ENCODE assay signal across 8 mouse cellular contexts in genomic region chr7:16817693-16818092, GRCm38 (mm10). TPM values are rescaled to one million over a fixed set of nuclear protein-coding genes. Genes with fewer than 3 reads are reported as not detected.
DNase-seq lines count a peak whose midpoint lies in the region; ATAC-seq and TF ChIP-seq lines count a peak whose summit lies in the region.

No protein-coding gene starts in this region.

- peak overlapping the region; percentile 90 for H3K4me3 ChIP-seq in cerebellum, adult 2 months (replicated peaks; ENCODE audit: insufficient read depth, low read depth, low read length)
- peak overlapping the region; percentile 98 for H3K4me3 ChIP-seq in lung, embryonic 15.5 days
- H3K4me3 ChIP-seq in stomach, embryonic 14.5 days (ENCODE audit: low read depth, low read length) = peak overlapping the region; percentile 100

- H3K9ac ChIP-seq in lung, embryonic 15.5 days = peak overlapping the region; percentile 100
- peak overlapping the region; percentile 99; the same call in 1 of the 2 replicates for H3K9ac ChIP-seq in stomach, embryonic 14.5 days (replicated peaks; ENCODE audit: low read depth, low read length)

- WGBS in cerebellum, adult 2 months = 11% methylated on average over 3 of the region's 3 CpGs
- 37% methylated on average over 3 of the region's 3 CpGs for WGBS in lung, embryonic 15.5 days
- 46% methylated on average over 3 of the region's 3 CpGs for WGBS in stomach, embryonic 14.5 days

- no peak for TF ChIP-seq POLR2A in cerebellum, adult 2 months (IDR thresholded peaks at IDR 0.05; ENCODE audit: borderline replicate concordance, insufficient read depth, low read length)

- TF ChIP-seq CTCF in cerebellum, adult 2 months (IDR thresholded peaks at IDR 0.05; ENCODE audit: borderline replicate concordance, insufficient read depth, low read depth, low read length) = no peak

- peaks cover 20% of the 10 kb centered on the region; the same call in 1 of the 2 replicates for H3K36me3 ChIP-seq in lung, embryonic 15.5 days
- H3K36me3 ChIP-seq in stomach, embryonic 14.5 days (ENCODE audit: control insufficient read depth, insufficient read depth, low read length) = no peaks in the 10 kb centered on the region; the same call in 1 of the 2 replicates

- ATAC-seq in lung, embryonic 15.5 days (ENCODE audit: borderline replicate concordance, extremely low read depth, low FRiP score, low TSS enrichment) = no peak
- ATAC-seq in stomach, embryonic 14.5 days (ENCODE audit: insufficient number of reproducible peaks, insufficient read depth, low FRiP score, low read depth) = no peak

- H3K4me2 ChIP-seq in lung, embryonic 15.5 days = peak overlapping the region; percentile 88
- H3K4me2 ChIP-seq in stomach, embryonic 14.5 days (replicated peaks; ENCODE audit: low read depth, low read length) = peak overlapping the region; percentile 96

- no peaks in the 10 kb centered on the region for H3K9me3 ChIP-seq in lung, embryonic 15.5 days
- no peaks in the 10 kb centered on the region for H3K9me3 ChIP-seq in stomach, embryonic 14.5 days (ENCODE audit: control insufficient read depth, low read depth, low read length)

- peak; percentile 17 to 39 for DNase-seq in cerebellum, adult 2 months
- no peak for DNase-seq in cerebellum, postnatal 10 days
- DNase-seq in lung, postnatal 10 days = no peak
- DNase-seq in left cerebral cortex, adult 9 months (ENCODE audit: low spot score in 2 of 2) = peak; percentile 78 to 82
- no peak for DNase-seq in urinary bladder, adult 18-20 months (ENCODE audit: low spot score in 2 of 2)
- no peak for DNase-seq in gastrocnemius, postnatal 25 days

- H3K27ac ChIP-seq in cerebellum, adult 2 months (ENCODE audit: insufficient read depth, low read length) = peak overlapping the region; percentile 81
- H3K27ac ChIP-seq in lung, embryonic 15.5 days = no peak overlapping the region
- H3K27ac ChIP-seq in stomach, embryonic 14.5 days (ENCODE audit: low read length) = no peak overlapping the region

- peaks cover 35% of the 10 kb centered on the region for H3K4me1 ChIP-seq in cerebellum, adult 2 months (ENCODE audit: control insufficient read depth, insufficient read depth, low read length)
- H3K4me1 ChIP-seq in lung, embryonic 15.5 days = peaks cover 60% of the 10 kb centered on the region
- H3K4me1 ChIP-seq in stomach, embryonic 14.5 days (ENCODE audit: control insufficient read depth, insufficient read depth, low read length) = peaks cover 32% of the 10 kb centered on the region

- H3K27me3 ChIP-seq in cerebellum, adult 2 months (ENCODE audit: control insufficient read depth, insufficient read depth, low read length) = no peaks in the 10 kb centered on the region
- no peaks in the 10 kb centered on the region for H3K27me3 ChIP-seq in lung, embryonic 15.5 days
- no peaks in the 10 kb centered on the region for H3K27me3 ChIP-seq in stomach, embryonic 14.5 days (ENCODE audit: control insufficient read depth, insufficient read depth, low read length)

RNA-seq across cellular contexts. Expression of gene Fkrp, which starts 1.2 kb away (rescaled TPM):
- polyA plus RNA-seq in cerebellum, adult 2 months (2012; rRNA removed) = 38.6 and 38.9 TPM in 2 replicates
- polyA plus RNA-seq in lung, embryonic 15.5 days (2015; fragmentation: Nextera tagmentation; extraction: Ambion mirVana) = 28.9 and 30.6 TPM in 2 replicates
- polyA plus RNA-seq in stomach, embryonic 14.5 days (2014; fragmentation: Nextera tagmentation; extraction: Ambion mirVana) = 23.8 and 25.8 TPM in 2 replicates
- total RNA-seq in gastrocnemius, postnatal 25 days (2021) = 10 to 100 TPM; 35.7 to 42.3 TPM

RNA-seq across cellular contexts. Expression of gene Strn4, which starts 2.0 kb away (rescaled TPM):
- 158 and 160 TPM in 2 replicates for polyA plus RNA-seq in cerebellum, adult 2 months (2012; rRNA removed)
- 102 TPM in 2 replicates for polyA plus RNA-seq in lung, embryonic 15.5 days (2015; fragmentation: Nextera tagmentation; extraction: Ambion mirVana)
- 105 and 120 TPM in 2 replicates for polyA plus RNA-seq in stomach, embryonic 14.5 days (2014; fragmentation: Nextera tagmentation; extraction: Ambion mirVana)
- 10 to 100 TPM; 13.2 to 22.4 TPM for total RNA-seq in gastrocnemius, postnatal 25 days (2021)

RNA-seq across cellular contexts. Expression of gene Prkd2, which starts 25.0 kb away (rescaled TPM):
- 6.5 and 7.5 TPM in 2 replicates for polyA plus RNA-seq in cerebellum, adult 2 months (2012; rRNA removed)
- 18.9 and 19.7 TPM in 2 replicates for polyA plus RNA-seq in lung, embryonic 15.5 days (2015; fragmentation: Nextera tagmentation; extraction: Ambion mirVana)
- polyA plus RNA-seq in stomach, embryonic 14.5 days (2014; fragmentation: Nextera tagmentation; extraction: Ambion mirVana) = 14.2 and 14.6 TPM in 2 replicates
- 1 to 10 TPM; 5.0 to 5.3 TPM for total RNA-seq in gastrocnemius, postnatal 25 days (2021)

RNA-seq across cellular contexts. Expression of gene Slc1a5, which starts 36.6 kb away (rescaled TPM):
- polyA plus RNA-seq in cerebellum, adult 2 months (2012; rRNA removed) = 3.5 and 4.0 TPM in 2 replicates
- 53.7 and 54.5 TPM in 2 replicates for polyA plus RNA-seq in lung, embryonic 15.5 days (2015; fragmentation: Nextera tagmentation; extraction: Ambion mirVana)
- polyA plus RNA-seq in stomach, embryonic 14.5 days (2014; fragmentation: Nextera tagmentation; extraction: Ambion mirVana) = 36.7 and 39.0 TPM in 2 replicates
- 10 to 100 TPM; 14.2 to 47.4 TPM for total RNA-seq in gastrocnemius, postnatal 25 days (2021)

RNA-seq across cellular contexts. Expression of gene Dact3, which starts 57.4 kb away (rescaled TPM):
- polyA plus RNA-seq in cerebellum, adult 2 months (2012; rRNA removed) = 60.8 and 68.2 TPM in 2 replicates
- polyA plus RNA-seq in lung, embryonic 15.5 days (2015; fragmentation: Nextera tagmentation; extraction: Ambion mirVana) = 3.5 and 3.7 TPM in 2 replicates
- 5.5 and 6.1 TPM in 2 replicates for polyA plus RNA-seq in stomach, embryonic 14.5 days (2014; fragmentation: Nextera tagmentation; extraction: Ambion mirVana)
- total RNA-seq in gastrocnemius, postnatal 25 days (2021) = 1 to 10 TPM; 1.9 to 2.3 TPM

Comparison
In these comparisons a context has a peak if more than half of its experiments do, and no peak if none do; other contexts are left out.
1. DNase-seq: peak in cerebellum, adult 2 months (2 of 2) and left cerebral cortex, adult 9 months (2 of 2); none in cerebellum, postnatal 10 days (0 of 2), lung, postnatal 10 days (single experiment), urinary bladder, adult 18-20 months (0 of 2) and gastrocnemius, postnatal 25 days (single experiment).
2. Peak in every context shown above with its lines, with median percentiles within 50 percentile points of each other: H3K4me3 ChIP-seq.